Mouse (Mus musculus): Measurements from ENCODE around the gene Helt. TPM values are rescaled to one million over a fixed set of nuclear protein-coding genes. Genes with fewer than 3 reads are reported as not detected.
"Not testable (repeated sequence)": the region's sequence is repeated elsewhere in the genome, so short reads cannot be mapped to it uniquely, and the experiment has no call there.

Helt gene
- polyA plus RNA-seq, 1 experiment from 2014 or later: 32.2 TPM

DNA sequence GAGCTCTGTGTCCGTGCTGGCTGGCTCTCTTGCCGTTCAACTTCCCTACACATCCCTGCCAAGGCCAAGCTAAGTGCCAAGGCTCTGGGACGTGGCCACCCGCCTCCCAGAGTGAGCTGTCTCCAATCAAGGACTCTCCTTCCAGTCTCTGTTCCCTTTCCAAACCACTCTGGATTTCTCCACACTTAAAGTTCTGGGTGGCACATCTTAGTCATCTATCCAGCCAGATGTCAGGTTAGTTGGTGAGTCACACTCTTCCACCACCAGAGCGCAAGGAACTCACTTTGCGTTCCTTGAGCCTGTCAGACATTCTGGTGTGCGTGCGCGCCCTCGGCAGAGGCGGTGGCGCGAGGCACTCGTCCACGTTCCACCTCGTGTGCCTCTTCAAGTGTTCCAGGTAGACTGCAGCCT lies 725 bp downstream of the Helt start:
- WGBS: under 1% methylated on average over 16 of the region's 16 CpGs
- peak; percentile 48 for DNase-seq (ENCODE audit: low spot score)

DNA sequence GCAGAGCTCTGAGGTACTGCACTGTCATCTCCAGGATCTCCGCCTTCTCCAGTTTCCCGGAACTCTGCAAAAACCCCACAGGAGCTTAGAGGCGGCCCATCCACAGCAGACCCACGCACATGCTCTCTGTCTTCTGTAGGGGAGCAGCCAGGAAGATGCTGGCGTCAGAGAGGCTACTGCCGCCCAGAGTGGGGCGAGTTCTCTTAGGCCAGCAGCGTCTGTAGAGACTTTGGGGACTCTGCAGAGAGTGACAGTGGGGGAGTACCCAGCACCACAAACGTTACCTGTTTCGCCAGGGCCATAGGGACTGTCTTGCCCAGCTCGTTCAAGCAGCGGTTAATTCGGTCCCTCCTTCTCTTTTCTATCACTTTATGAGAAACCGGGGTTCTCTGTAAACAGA lies 1.3 kb downstream of the Helt start:
- H3K36me3 ChIP-seq: no peaks in the 10 kb centered on the region
- H3K27me3 ChIP-seq (ENCODE audit: low read depth, poor library complexity, severe bottlenecking): peaks cover 100% of the 10 kb centered on the region
- WGBS: 1% methylated on average over 14 of the region's 14 CpGs
- H3K4me3 ChIP-seq: peak overlapping the region; percentile 47
- H3K9me3 ChIP-seq (replicated peaks): 0 out of 2 replicates have a peak, but pooled peaks cover 2% of the 10 kb centered on the region
- no peak for DNase-seq (ENCODE audit: low spot score)
- peaks cover 88% of the 10 kb centered on the region for H3K4me1 ChIP-seq
- H3K27ac ChIP-seq (replicated peaks): peak overlapping the region; percentile 30; the same call in 1 of the 2 replicates

More for the DNA sequence above, 725 bp downstream of the Helt start:
- peak overlapping the region; percentile 47 for H3K4me3 ChIP-seq
- H3K9me3 ChIP-seq (replicated peaks): no peaks in the 10 kb centered on the region
- H3K27me3 ChIP-seq (ENCODE audit: low read depth, poor library complexity, severe bottlenecking): peaks cover 100% of the 10 kb centered on the region
- H3K36me3 ChIP-seq: no peaks in the 10 kb centered on the region
- H3K27ac ChIP-seq (replicated peaks): peak overlapping the region; percentile 30; the same call in 1 of the 2 replicates
- peaks cover 82% of the 10 kb centered on the region for H3K4me1 ChIP-seq

DNA sequence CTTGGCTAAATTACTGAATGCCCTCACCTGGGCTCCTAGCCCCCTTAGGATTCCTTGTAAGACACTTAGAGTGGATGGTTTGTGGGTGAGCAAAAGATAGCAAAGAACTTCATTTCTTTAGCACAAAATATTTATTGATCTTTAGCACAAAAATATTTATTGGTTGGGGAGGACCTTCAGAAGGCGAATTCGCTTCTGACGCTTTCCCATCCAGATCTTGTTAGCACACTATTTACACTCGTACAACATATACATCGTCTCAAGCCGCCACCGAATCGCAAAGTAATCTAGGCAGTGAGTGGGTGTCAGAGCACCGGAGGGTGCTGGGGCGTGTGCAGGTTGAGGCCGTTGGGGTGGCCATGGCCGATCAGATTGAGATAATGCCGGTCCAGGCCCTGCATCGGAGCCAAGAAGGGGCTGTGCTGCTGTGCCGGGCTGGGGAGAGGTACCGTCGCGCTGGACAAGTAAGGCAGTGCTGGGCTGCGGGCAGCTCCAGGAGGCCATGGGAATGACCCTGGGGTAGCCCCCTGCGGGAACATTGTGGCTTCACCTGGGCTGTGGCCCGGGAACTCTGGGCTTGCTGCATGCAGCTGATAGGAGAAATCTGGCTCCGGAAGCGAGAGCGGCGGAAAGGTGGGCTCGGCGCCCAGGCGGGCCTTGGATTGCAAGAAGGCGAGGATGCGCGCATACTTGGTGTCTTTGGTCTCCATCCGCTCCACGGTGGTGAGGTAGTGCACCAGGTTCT lies 2.4 kb downstream of the Helt start:
- Histone ChIP-seq H3K9me3 (replicated peaks) (0 out of 2 replicates have a peak, but pooled peaks cover 6% of the 10 kb centered on the region), H3K27me3 (ENCODE audit: low read depth, poor library complexity, severe bottlenecking) (peaks cover 100% of the 10 kb centered on the region), H3K27ac (replicated peaks) (peak overlapping the region; percentile 65), H3K36me3 (no peaks in the 10 kb centered on the region), H3K4me1 (peaks cover 85% of the 10 kb centered on the region), H3K4me3 (peak overlapping the region; percentile 47)
- DNase-seq (ENCODE audit: low spot score): peak; percentile 52
- 2% methylated on average over 33 of the region's 33 CpGs for WGBS

DNA sequence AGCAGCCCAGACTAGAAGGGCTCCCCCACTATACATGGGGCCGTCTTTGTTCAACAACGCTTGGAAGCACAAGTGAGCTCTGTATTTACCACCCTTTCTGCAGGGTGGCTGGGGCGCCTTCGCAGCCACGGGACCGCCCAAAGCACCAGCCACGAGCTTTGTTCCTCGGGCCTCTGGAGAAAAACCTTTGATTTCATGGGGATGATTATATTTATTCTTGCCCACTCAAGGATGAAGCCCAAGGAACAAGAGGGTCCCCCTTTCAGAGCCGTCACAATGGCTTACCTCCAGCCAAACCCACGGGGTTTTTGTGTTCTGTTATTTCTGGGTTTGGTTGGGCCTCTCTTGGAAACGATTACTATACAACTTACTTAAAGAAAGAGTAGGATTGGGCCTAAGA lies 5.2 kb downstream of the Helt start:
- 8% methylated on average over 11 of the region's 11 CpGs for WGBS
- Histone ChIP-seq H3K27me3 (ENCODE audit: low read depth, poor library complexity, severe bottlenecking) (peaks cover 96% of the 10 kb centered on the region), H3K27ac (replicated peaks) (peak overlapping the region; percentile 49; the same call in 1 of the 2 replicates), H3K36me3 (no peaks in the 10 kb centered on the region), H3K4me3 (no peak overlapping the region), H3K9me3 (replicated peaks) (0 out of 2 replicates have a peak, but pooled peaks cover 6% of the 10 kb centered on the region), H3K4me1 (peaks cover 58% of the 10 kb centered on the region)
- peak; percentile 56 for DNase-seq (ENCODE audit: low spot score)

GRCm38 (mm10) chr8:46288021-46288420 lies 6.5 kb downstream of the Helt start:
- peaks cover 96% of the 10 kb centered on the region for H3K27me3 ChIP-seq (ENCODE audit: low read depth, poor library complexity, severe bottlenecking)
- no peak for DNase-seq (ENCODE audit: low spot score)
- H3K4me3 ChIP-seq: no peak overlapping the region
- H3K4me1 ChIP-seq: peaks cover 46% of the 10 kb centered on the region
- WGBS: 95% methylated on average over 6 of the region's 6 CpGs
- H3K27ac ChIP-seq (replicated peaks): peak overlapping the region; percentile 49; the same call in 1 of the 2 replicates
- H3K36me3 ChIP-seq: no peaks in the 10 kb centered on the region
- 0 out of 2 replicates have a peak, but pooled peaks cover 6% of the 10 kb centered on the region for H3K9me3 ChIP-seq (replicated peaks)

GRCm38 (mm10) chr8:46285980-46286379 lies 8.5 kb downstream of the Helt start:
- Histone ChIP-seq H3K4me1 (peaks cover 29% of the 10 kb centered on the region), H3K27me3 (ENCODE audit: low read depth, poor library complexity, severe bottlenecking) (peaks cover 88% of the 10 kb centered on the region), H3K4me3 (no peak overlapping the region), H3K9me3 (replicated peaks) (0 out of 2 replicates have a peak, but pooled peaks cover 6% of the 10 kb centered on the region), H3K27ac (replicated peaks) (no peak overlapping the region), H3K36me3 (no peaks in the 10 kb centered on the region)
- no peak for DNase-seq (ENCODE audit: low spot score)
- WGBS: 91% methylated on average over 4 of the region's 4 CpGs

DNA sequence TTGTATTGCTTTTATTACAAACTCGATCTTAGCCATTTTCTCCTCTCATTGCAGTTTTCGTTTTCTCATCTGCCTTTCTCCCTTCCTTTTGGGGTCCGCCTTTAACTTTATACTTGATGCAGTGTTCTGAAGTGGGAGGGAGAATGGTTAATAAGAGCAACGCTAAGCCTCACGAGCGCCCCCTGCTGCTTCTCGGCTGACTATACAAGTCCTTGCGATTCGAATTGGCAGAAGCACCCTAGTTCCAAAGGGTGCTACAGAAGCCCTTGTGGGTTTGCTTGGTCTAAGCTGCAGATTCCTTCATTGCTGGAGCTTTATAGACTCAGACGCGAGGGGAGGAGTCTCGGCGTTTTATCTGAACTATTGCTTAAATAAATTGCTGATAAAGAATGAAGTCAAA lies 12.9 kb downstream of the Helt start:
- Histone ChIP-seq H3K27me3 (ENCODE audit: low read depth, poor library complexity, severe bottlenecking) (peaks cover 71% of the 10 kb centered on the region), H3K9me3 (replicated peaks) (no peaks in the 10 kb centered on the region)
- 16% methylated on average over 13 of the region's 13 CpGs for WGBS

DNA sequence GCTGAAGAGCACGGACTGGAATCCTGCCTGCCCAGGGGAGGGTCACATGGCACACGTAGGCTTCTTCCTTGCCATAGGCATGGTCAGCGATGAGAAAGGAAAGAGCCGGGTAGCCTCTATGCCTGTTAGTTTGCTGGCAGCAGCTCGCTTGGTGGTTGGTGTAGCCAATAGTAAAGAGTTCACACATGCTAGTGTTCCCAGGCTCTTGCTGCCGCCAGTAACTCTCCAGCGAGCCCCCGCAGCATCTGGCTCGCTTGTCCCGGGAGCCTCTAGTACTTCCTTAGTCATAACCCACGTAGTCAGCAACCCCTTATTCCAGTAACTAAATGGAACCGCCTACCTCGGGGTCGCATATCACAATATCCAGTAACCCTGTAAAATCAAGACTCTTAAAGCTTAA lies 17.5 kb downstream of the Helt start:
- H3K9me3 ChIP-seq (replicated peaks): no peaks in the 10 kb centered on the region
- WGBS: 86% methylated on average over 14 of the region's 14 CpGs
- H3K4me1 ChIP-seq: no peaks in the 10 kb centered on the region
- no peak overlapping the region for H3K4me3 ChIP-seq
- H3K27me3 ChIP-seq (ENCODE audit: low read depth, poor library complexity, severe bottlenecking): peaks cover 60% of the 10 kb centered on the region
- DNase-seq (ENCODE audit: low spot score): no peak
- H3K27ac ChIP-seq (replicated peaks): no peak overlapping the region
- no peaks in the 10 kb centered on the region for H3K36me3 ChIP-seq

More for the DNA sequence above, 12.9 kb downstream of the Helt start:
- Histone ChIP-seq H3K27ac (replicated peaks) (no peak overlapping the region), H3K4me3 (no peak overlapping the region), H3K4me1 (no peaks in the 10 kb centered on the region), H3K36me3 (no peaks in the 10 kb centered on the region)
- peak; percentile 64 for DNase-seq (ENCODE audit: low spot score)

DNA sequence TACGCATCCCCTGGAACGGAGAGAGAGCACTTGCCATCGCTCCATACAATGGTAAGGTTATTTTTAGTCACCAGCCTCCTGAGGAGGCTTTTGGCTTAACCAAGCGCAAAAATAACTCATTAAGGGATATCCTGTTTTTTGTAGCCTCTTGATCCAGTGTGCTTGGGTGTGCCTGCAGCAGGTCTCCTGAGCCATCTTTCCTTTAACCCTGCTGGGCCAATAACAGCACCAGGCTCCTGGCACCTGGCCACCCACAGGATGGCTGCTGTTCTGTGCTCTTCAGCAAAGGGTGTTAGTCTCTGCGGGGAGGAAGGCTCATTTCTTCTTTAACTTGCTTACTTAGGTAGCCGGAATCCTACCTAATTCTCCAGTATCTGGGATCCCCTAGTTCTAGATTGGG lies 23.7 kb downstream of the Helt start:
- 29% methylated on average over 6 of the region's 6 CpGs for WGBS
- H3K4me3 ChIP-seq: no peak overlapping the region
- H3K27me3 ChIP-seq (ENCODE audit: low read depth, poor library complexity, severe bottlenecking): peaks cover 63% of the 10 kb centered on the region
- no peak for DNase-seq (ENCODE audit: low spot score)
- peaks cover 35% of the 10 kb centered on the region for H3K4me1 ChIP-seq
- no peaks in the 10 kb centered on the region for H3K36me3 ChIP-seq
- no peak overlapping the region for H3K27ac ChIP-seq (replicated peaks)
- no peaks in the 10 kb centered on the region for H3K9me3 ChIP-seq (replicated peaks)

GRCm38 (mm10) chr8:46270147-46270546 lies 24.3 kb downstream of the Helt start:
- H3K27me3 ChIP-seq (ENCODE audit: low read depth, poor library complexity, severe bottlenecking): peaks cover 67% of the 10 kb centered on the region
- no peak for DNase-seq (ENCODE audit: low spot score)
- no peak overlapping the region for H3K27ac ChIP-seq (replicated peaks)
- WGBS: 44% methylated on average over 3 of the region's 3 CpGs
- H3K4me3 ChIP-seq: no peak overlapping the region
- H3K4me1 ChIP-seq: peaks cover 39% of the 10 kb centered on the region
- H3K36me3 ChIP-seq: no peaks in the 10 kb centered on the region
- no peaks in the 10 kb centered on the region for H3K9me3 ChIP-seq (replicated peaks)

DNA sequence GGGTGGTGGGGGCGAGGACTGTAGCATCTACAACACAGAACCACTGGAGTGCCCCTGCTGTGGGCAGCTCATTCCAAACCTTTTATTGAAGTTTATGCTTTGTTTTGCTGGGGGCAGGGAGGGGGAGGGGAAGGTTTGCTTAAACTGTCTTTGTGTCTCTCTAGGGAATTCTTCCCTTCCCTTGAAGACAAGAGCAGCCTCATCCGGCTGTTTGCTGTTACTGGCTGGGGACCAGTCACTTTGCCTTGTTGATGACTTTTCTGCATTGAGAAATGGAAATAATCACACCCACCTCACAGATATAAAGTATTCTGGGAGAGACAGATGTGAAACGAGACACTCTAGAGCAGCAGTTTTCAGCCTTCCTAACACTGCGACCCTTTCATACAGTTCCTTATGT lies 27.7 kb downstream of the Helt start:
- 51% methylated on average over 4 of the region's 4 CpGs for WGBS

DNA sequence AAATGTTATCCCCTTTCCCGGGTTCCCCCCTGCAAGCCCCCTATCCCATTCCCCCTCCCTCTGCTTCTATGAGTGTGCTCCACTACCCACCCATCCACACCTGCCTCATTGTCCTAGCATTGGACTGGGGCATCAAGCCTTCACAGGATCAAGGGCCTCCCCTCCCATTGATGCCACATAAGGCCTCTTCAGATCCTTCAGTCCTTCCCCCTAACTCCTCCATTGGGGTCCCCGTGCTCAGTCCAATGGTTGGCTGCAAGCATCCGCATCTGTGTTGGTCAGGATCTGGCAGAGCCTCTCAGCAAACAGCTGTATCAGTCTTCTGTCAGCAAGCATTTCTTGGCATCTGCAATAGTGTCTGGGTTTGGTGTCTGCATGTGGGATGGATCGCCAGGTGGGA lies 30.3 kb downstream of the Helt start:
- H3K27me3 ChIP-seq (ENCODE audit: low read depth, poor library complexity, severe bottlenecking): peaks cover 83% of the 10 kb centered on the region
- DNase-seq (ENCODE audit: low spot score); H3K36me3 ChIP-seq; H3K9me3 ChIP-seq (replicated peaks); H3K27ac ChIP-seq (replicated peaks); H3K4me3 ChIP-seq: not testable (repeated sequence)
- WGBS: 94% methylated on average over 4 of the region's 4 CpGs
- peaks cover 21% of the 10 kb centered on the region for H3K4me1 ChIP-seq

More for the DNA sequence above, 27.7 kb downstream of the Helt start:
- no peaks in the 10 kb centered on the region for H3K9me3 ChIP-seq (replicated peaks)
- H3K4me3 ChIP-seq: no peak overlapping the region
- H3K36me3 ChIP-seq: no peaks in the 10 kb centered on the region
- H3K27ac ChIP-seq (replicated peaks): no peak overlapping the region; the same call in 1 of the 2 replicates
- H3K4me1 ChIP-seq: peaks cover 39% of the 10 kb centered on the region
- no peak for DNase-seq (ENCODE audit: low spot score)
- H3K27me3 ChIP-seq (ENCODE audit: low read depth, poor library complexity, severe bottlenecking): peaks cover 83% of the 10 kb centered on the region

Measured in midbrain, embryonic 10.5 days (tissue).